Mouse (Mus musculus): ENCODE data around the gene Cdk5rap2.

DNA sequence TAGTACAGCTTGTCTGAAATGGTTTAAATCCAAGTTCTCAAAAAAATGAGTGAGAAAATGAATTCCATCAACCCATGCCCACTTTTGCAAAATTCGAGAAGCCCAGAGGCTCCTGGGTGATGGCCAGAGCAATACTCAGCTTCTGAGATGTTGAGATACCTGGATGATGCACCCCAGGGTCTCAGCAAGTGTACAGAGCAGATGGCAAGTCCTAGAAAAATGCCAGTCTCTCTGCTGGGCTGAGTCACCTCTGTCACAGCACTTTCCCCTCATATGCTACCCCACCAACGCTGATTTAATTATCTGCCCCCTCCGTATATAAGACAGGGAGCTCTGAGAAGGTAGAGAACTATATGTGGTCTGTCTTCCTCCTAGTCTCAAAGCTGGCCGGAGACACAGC, 137.3 kb downstream of the Cdk5rap2 start:
- TF ChIP-seq CTCF (IDR thresholded peaks at IDR 0.05; ENCODE audit: low read depth) (no peak), EP300 (IDR thresholded peaks at IDR 0.05; ENCODE audit: low read depth) (no peak)

Data from liver, postnatal 0 days (tissue).